Mouse (Mus musculus) left cerebral cortex, postnatal 10 days (tissue): ENCODE results near the gene Tnk1. TPM values are rescaled to one million over a fixed set of nuclear protein-coding genes. Genes with fewer than 3 reads are reported as not detected.
"Not testable (repeated sequence)": the region's sequence is repeated elsewhere in the genome, so short reads cannot be mapped to it uniquely, and the experiment has no call there.

Source experiments
- DNase-seq, 2 experiments: peaks; one replicate each; pipeline ENCODE4 v3.0.0; 2021 to 2022; ENCODE audit warnings: low spot score in 2 of 2, mixed read lengths in 1 of 2; ENCODE audit errors: extremely low spot score in 1 of 2
- intact Hi-C: fragments of 180-260 bp; cut with DNase I; formaldehyde crosslinking; loops from one replicate; pipeline ENCODE4 v1.15.1; 2025
- total RNA-seq, 2 experiments: library from RNA; stranded (reverse); gene quantifications; 2 replicates each; pipeline ENCODE4 v1.2.3; 2021

Tnk1 gene
- total RNA-seq, 2 experiments from 2014 or later, result 0.11 to 0.14 TPM

GRCm38 (mm10) chr11:69880506-69880852 is 21.9 kb upstream of the Tnk1 start:
- DNase-seq, result peak in 1 of 2 experiments; percentile 82
- intact Hi-C loops, result no loop called here

- intact Hi-C loops, result loop anchor here (5.0 kb wide), 1 partner anchor 77 kb away; the partner anchor contains the start of gene Fgf11
- no peak for DNase-seq
Observed at GRCm38 (mm10) chr11:69879711-69880110, 21.2 kb upstream of the Tnk1 start.

GRCm38 (mm10) chr11:69878952-69879351 is 20.4 kb upstream of the Tnk1 start:
- no peak for DNase-seq
- intact Hi-C loops, result loop anchor here (5.0 kb wide), 1 partner anchor 77 kb away; the partner anchor contains the start of gene Fgf11

GRCm38 (mm10) chr11:69878399-69878798 is 19.9 kb upstream of the Tnk1 start:
- no peak for DNase-seq
- intact Hi-C loops, result loop anchor here (5.0 kb wide), 1 partner anchor 76 kb away; the partner anchor contains the start of gene Fgf11

GRCm38 (mm10) chr11:69877878-69878277 is 19.3 kb upstream of the Tnk1 start, which contains the start of gene Tmem95:
Gene Tmem95, minus strand, starts transcription at chr11:69878018.
- DNase-seq, result no peak
- intact Hi-C loops, result loop anchor here (5.0 kb wide), 1 partner anchor 76 kb away; the partner anchor contains the start of gene Fgf11

GRCm38 (mm10) chr11:69876867-69877266 is 18.3 kb upstream of the Tnk1 start:
- DNase-seq, result peak; percentile 77 to 91
- intact Hi-C loops, result loop anchor here (5.0 kb wide), 1 partner anchor 75 kb away; the partner anchor contains the start of gene Fgf11

- intact Hi-C loops, result loop anchor here (5.0 kb wide), 1 partner anchor 74 kb away; the partner anchor contains the start of gene Fgf11
- DNase-seq, result no peak
Observed at GRCm38 (mm10) chr11:69876186-69876585, 17.7 kb upstream of the Tnk1 start.

- no peak for DNase-seq
- intact Hi-C loops, result no loop called here
Observed at GRCm38 (mm10) chr11:69872451-69872850, 13.9 kb upstream of the Tnk1 start.

GRCm38 (mm10) chr11:69871822-69872221 is 13.3 kb upstream of the Tnk1 start:
- no peak for DNase-seq
- intact Hi-C loops, result no loop called here

GRCm38 (mm10) chr11:69870289-69871069 is 11.9 kb upstream of the Tnk1 start:
- no peak for DNase-seq
- intact Hi-C loops, result no loop called here

- no peak for DNase-seq
- intact Hi-C loops, result no loop called here
Observed at GRCm38 (mm10) chr11:69867335-69867734, 8.8 kb upstream of the Tnk1 start.

- DNase-seq, result no peak
- intact Hi-C loops, result no loop called here
Observed at GRCm38 (mm10) chr11:69865561-69865960, 7.0 kb upstream of the Tnk1 start.

GRCm38 (mm10) chr11:69864138-69864860 is 5.8 kb upstream of the Tnk1 start:
- intact Hi-C loops, result no loop called here
- DNase-seq, result no peak

- DNase-seq, intact Hi-C loops: not testable (repeated sequence)
Observed at GRCm38 (mm10) chr11:69863729-69864128, 5.2 kb upstream of the Tnk1 start.

GRCm38 (mm10) chr11:69855347-69855746 is 3.2 kb downstream of the Tnk1 start:
- intact Hi-C loops, result no loop called here
- peak in 1 of 2 experiments; percentile 62 for DNase-seq

- no peak for DNase-seq
- intact Hi-C loops, result no loop called here
Observed at GRCm38 (mm10) chr11:69854680-69855079, 3.9 kb downstream of the Tnk1 start.

GRCm38 (mm10) chr11:69853994-69854393 is 4.5 kb downstream of the Tnk1 start:
- DNase-seq, result no peak
- intact Hi-C loops, result no loop called here

- intact Hi-C loops, result no loop called here
Observed at GRCm38 (mm10) chr11:69850754-69851153, 7.8 kb downstream of the Tnk1 start.

GRCm38 (mm10) chr11:69849884-69850283 is 8.6 kb downstream of the Tnk1 start:
- no peak for DNase-seq
- intact Hi-C loops, result no loop called here

More at GRCm38 (mm10) chr11:69850754-69851153, 7.8 kb downstream of the Tnk1 start:
- DNase-seq, result no peak

- intact Hi-C loops, result no loop called here
- no peak for DNase-seq
Observed at GRCm38 (mm10) chr11:69849128-69849527, 9.4 kb downstream of the Tnk1 start.
